Mouse (Mus musculus) midbrain, embryonic 16.5 days (tissue): ENCODE results near the gene Il27. TPM values are rescaled to one million over a fixed set of nuclear protein-coding genes. Genes with fewer than 3 reads are reported as not detected.
"Not testable (repeated sequence)": the region's sequence is repeated elsewhere in the genome, so short reads cannot be mapped to it uniquely, and the experiment has no call there.

ENCODE experiments used
- ATAC-seq: fragments of 200-750 bp; cut with Nextera tagmentation; 2 replicates; pipeline ENCODE4 v1.8.0; 2017; ENCODE audit warnings: moderate TSS enrichment
- H3K27ac ChIP-seq: fragments of 300-500 bp; sonication (generic); 2 replicates; pipeline ENCODE4 v1.5.1; 2014; ENCODE audit warnings: mild to moderate bottlenecking, low read length, mixed read lengths
- H3K27me3 ChIP-seq: fragments of 300-500 bp; sonication (generic); 2 replicates; pipeline ENCODE4 v1.6.1; 2014; ENCODE audit warnings: low read depth, low read length, mixed read lengths; ENCODE audit not compliant: control insufficient read depth, insufficient read depth
- H3K36me3 ChIP-seq: fragments of 300-500 bp; sonication (generic); 2 replicates; pipeline ENCODE4 v1.6.1; 2014; ENCODE audit warnings: mild to moderate bottlenecking, low read length, moderate library complexity, mixed read lengths; ENCODE audit not compliant: control insufficient read depth, insufficient read depth
- H3K4me1 ChIP-seq: fragments of 300-500 bp; sonication (generic); 2 replicates; pipeline ENCODE4 v1.6.1; 2014; ENCODE audit warnings: mild to moderate bottlenecking, low read length, mixed read lengths; ENCODE audit not compliant: control insufficient read depth, insufficient read depth
- H3K4me2 ChIP-seq: fragments of 300-500 bp; sonication (generic); 2 replicates; pipeline ENCODE4 v1.6.1; 2014; ENCODE audit warnings: mild to moderate bottlenecking, low read length, mixed read lengths
- H3K4me3 ChIP-seq: fragments of 300-500 bp; sonication (generic); 2 replicates; pipeline ENCODE4 v1.5.1; 2014; ENCODE audit warnings: low read depth, mild to moderate bottlenecking, low read length, moderate library complexity, mixed read lengths
- H3K9ac ChIP-seq: fragments of 300-500 bp; sonication (generic); 2 replicates; pipeline ENCODE4 v1.6.1; 2014; ENCODE audit warnings: low read depth, low read length, mixed read lengths
- H3K9me3 ChIP-seq: fragments of 300-500 bp; sonication (generic); replicated peaks from 2 replicates; pipeline ENCODE4 v1.6.1; 2014; ENCODE audit warnings: mild to moderate bottlenecking, low read length, mixed read lengths; ENCODE audit not compliant: control insufficient read depth, poor library complexity, severe bottlenecking
- WGBS: fragments of 180-500 bp; shearing (Covaris S2); extraction: QIAGEN DNeasy Blood & Tissue Kit; methylation state at CpG from one replicate; pipeline ENCODE4 v1.1.7; 2014; 5-methylcytosine and 5-hydroxymethylcytosine counted together
- polyA plus RNA-seq: library from polyadenylated mRNA; unstranded; fragments of >200 nt; fragmentation: Nextera tagmentation; extraction: Ambion mirVana; gene quantifications from 2 replicates; pipeline ENCODE4 v1.2.1, GENCODE M21; 2015

Il27 gene
- polyA plus RNA-seq: not detected in 2 replicates

DNA sequence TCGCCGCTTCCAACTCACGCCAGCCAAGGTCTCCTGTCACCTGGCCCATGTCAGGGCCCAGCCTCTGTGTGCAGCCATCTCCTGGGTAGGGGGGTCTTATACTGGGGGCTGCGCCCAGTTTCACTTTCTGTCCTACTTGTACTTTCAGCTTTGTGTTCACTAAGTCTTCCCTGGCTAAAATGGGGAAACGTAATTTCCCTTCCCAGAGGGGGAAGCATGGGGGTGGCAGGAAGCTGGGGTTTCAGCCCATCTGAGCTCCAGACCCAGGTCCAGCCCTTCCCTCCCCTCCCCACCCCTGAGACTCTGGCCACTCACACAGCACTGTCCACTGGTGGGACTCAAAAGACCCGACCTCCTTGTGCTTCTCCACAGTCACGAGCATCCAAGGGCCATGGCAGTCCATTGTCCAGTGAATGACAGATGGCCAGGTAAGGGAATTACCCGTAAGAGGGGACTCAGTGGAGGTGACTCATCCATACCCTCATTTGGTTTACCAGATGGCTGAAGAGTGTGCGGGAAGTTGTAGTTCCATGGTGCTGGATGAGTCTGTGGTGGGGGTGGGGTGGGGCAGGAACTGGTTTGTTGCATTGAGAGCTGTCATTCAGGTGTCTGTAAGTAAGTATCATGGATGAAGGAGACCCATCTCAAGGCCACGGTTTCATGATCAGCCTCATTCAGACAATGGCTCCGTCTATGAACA is at the start of gene Il27:
Il27 (minus strand) TSS at position 80 of the 700 bp plus-strand sequence.
- Histone ChIP-seq H3K9ac (no peak within 1 kb of the TSS), H3K9me3 (no peaks in the 10 kb centered on the region), H3K4me3 (no peak within 1 kb of the TSS), H3K4me1 (no peaks in the 10 kb centered on the region), H3K4me2 (no peak within 1 kb of the TSS), H3K27ac (no peak within 1 kb of the TSS), H3K36me3 (no peaks in the 10 kb centered on the region), H3K27me3 (no peaks in the 10 kb centered on the region)
- WGBS: 78% methylated on average over 11 of the region's 11 CpGs
- ATAC-seq: no peak

DNA sequence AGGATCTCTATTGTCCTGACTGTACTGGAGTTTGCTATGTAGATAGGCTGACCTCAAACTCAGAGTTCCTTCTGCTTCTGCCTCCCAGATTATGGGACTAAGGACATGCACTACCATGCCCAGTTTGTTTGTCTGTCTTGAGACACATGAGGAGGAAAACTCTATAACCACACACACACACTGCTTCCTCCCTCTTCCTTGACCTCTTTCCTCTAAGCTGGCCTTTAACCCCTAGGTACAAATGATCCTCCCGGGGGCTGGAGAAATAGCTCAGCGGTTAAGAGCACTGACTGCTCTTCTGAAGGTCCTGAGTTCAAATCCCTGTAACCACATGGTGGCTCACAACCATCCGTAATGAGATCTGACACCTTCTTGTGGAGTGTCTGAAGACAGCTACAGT is 49.6 kb upstream of the Il27 start:
- no peak overlapping the region for H3K4me2 ChIP-seq
- no peak overlapping the region for H3K9ac ChIP-seq
- H3K4me3 ChIP-seq: no peak overlapping the region
- H3K36me3 ChIP-seq: no peaks in the 10 kb centered on the region
- H3K4me1 ChIP-seq: peaks cover 3% of the 10 kb centered on the region; the same call in 1 of the 2 replicates
- no peaks in the 10 kb centered on the region for H3K27me3 ChIP-seq
- ATAC-seq: no peak
- H3K27ac ChIP-seq: no peak overlapping the region
- H3K9me3 ChIP-seq: no peaks in the 10 kb centered on the region
- WGBS: 72% methylated on average over 3 of the region's 3 CpGs

DNA sequence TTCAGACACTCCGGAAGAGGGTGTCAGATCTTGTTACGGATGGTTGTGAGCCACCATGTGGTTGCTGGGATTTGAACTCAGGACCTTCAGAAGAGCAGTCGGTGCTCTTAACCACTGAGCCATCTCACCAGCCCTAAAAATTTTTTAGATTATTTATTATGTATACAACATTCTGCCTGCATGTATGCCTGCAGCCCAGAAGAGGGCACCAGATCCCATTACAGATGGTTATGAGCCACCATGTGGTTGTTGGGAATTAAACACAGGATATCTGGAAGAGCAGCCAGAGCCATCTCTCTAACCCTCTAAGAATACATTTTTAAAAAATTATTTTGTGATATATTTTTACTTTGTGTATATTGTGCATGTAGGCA is 48.5 kb upstream of the Il27 start:
- H3K4me2 ChIP-seq, H3K9ac ChIP-seq, H3K27me3 ChIP-seq, H3K4me1 ChIP-seq, ATAC-seq, H3K36me3 ChIP-seq, H3K9me3 ChIP-seq, H3K27ac ChIP-seq, H3K4me3 ChIP-seq: not testable (repeated sequence)
- WGBS: 71% methylated on average over 2 of the region's 3 CpGs

DNA sequence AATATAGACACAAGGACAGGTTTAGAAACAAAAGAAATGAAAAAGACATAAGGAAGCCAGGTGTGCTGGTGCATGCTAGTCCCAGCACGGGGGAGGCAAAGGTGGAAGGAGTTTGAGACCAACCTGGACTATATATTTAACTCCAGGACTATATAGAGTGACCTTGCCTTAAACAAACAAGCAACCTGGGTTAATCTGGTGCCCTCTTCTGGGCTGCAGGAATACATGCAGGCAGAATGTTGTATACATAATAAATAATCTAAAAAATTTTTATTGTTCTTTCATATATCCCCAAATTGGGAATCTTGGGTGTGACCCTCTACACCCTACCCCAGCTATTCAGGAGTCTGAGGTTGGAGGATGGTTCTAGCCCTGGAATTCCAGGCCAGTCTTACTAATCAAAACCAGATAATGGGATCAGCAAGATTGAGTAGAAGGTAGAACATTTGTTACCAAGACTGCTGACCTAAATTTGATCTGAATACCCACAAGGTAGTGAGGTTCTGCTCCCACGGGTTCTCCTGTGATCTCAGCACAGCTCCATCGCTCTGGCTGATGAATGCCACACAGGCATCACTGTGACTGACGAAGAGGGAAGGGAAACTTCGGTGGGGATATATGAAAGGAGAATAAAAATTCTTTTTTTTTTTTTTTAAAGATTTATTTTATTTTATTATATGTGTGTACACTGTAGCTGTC is 48.0 kb upstream of the Il27 start:
- Histone ChIP-seq H3K27me3 (no peaks in the 10 kb centered on the region), H3K9me3 (no peaks in the 10 kb centered on the region), H3K36me3 (no peaks in the 10 kb centered on the region), H3K4me2 (no peak overlapping the region), H3K27ac (no peak overlapping the region), H3K4me3 (no peak overlapping the region), H3K9ac (no peak overlapping the region), H3K4me1 (no peaks in the 10 kb centered on the region)
- 69% methylated on average over 5 of the region's 5 CpGs for whole genome bisulfite sequencing
- no peak for ATAC-seq

DNA sequence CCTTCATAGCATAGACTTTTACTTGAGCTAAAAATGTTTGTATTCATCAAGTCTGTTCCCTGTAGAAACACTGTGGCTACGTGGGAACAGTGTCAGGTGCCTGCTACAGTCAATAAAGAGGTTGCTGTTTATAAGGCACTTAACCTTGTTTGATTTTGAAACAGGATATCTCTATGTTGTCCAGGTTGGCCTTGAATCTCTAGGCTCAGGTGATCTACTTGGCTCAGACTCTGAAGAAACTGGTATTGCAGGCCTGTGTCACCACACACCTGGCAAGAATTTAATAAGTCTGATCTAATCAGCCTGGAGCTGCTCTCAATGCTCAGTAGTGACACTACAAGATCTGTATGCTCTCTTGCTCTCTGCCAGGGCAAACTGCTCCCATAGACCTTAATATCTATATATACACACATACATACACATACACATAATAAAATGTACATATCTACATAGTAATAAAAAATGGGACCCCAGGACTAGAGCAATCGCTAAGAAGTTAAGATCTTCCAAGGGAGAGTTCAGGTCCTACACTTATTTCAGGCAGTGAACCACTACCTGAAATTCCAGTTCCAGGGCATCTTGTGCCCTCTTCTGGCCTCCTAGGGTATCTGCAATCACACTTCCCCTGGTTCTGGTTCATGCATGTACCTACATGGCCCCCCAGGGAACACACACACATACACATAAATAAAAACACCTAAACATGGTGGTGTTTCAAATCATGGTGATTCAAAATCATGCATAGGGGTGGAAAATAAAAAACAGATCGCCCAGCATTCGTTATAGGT is 42.2 kb upstream of the Il27 start:
- ATAC-seq: no peak

DNA sequence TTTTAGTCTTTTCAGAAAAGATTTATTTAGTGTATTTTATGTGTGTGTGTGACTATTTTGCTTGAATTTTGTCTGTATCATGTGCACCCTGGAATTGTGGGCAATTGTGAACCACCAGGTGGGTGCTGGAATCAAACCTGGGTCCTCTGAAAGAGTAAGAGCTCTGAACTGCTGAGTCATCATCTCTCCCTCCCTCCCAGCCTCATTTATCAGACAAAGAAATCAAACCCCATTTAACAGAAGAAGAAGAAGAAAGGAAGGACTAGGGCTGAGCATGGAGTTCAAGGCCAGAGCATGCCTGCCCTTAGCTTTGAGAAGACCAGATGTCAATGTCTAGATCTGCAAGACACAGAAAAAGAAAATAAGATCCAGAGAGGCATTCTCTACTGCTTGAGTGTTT is 40.6 kb upstream of the Il27 start:
- no peak overlapping the region for H3K4me3 ChIP-seq
- H3K9me3 ChIP-seq: no peaks in the 10 kb centered on the region
- no peak for ATAC-seq

More for the DNA sequence above, 42.2 kb upstream of the Il27 start:
- Histone ChIP-seq H3K27ac (no peak overlapping the region), H3K36me3 (no peaks in the 10 kb centered on the region), H3K9ac (no peak overlapping the region), H3K27me3 (no peaks in the 10 kb centered on the region), H3K9me3 (no peaks in the 10 kb centered on the region), H3K4me2 (no peak overlapping the region), H3K4me1 (no peaks in the 10 kb centered on the region), H3K4me3 (no peak overlapping the region)
- WGBS: 17% methylated on average over 4 of the region's 4 CpGs

DNA sequence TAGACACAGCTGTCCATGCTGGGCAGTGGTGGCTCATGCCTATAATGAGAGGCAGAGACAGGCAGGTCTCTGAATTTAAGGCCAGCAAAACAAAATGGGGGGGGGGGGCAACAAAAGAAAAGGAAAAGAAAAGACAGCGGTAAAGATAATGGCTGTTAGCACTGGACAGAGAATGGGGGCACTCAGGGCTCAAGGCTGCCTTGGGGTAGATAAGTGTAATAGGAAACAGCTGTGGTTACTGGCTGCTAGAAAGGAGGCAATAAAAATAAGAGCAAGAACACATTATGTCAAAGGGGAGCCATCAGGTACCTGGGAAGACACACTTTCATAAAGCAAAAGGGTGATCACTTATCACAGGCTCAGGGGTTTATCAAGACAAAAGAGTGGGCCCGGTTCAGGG is 37.7 kb upstream of the Il27 start:
- H3K4me1 ChIP-seq: no peaks in the 10 kb centered on the region
- H3K9ac ChIP-seq: no peak overlapping the region
- no peak overlapping the region for H3K4me3 ChIP-seq
- no peak overlapping the region for H3K4me2 ChIP-seq
- 93% methylated on average over 2 of the region's 2 CpGs for WGBS
- H3K27me3 ChIP-seq: no peaks in the 10 kb centered on the region
- ATAC-seq: no peak
- no peaks in the 10 kb centered on the region for H3K9me3 ChIP-seq
- no peak overlapping the region for H3K27ac ChIP-seq
- no peaks in the 10 kb centered on the region for H3K36me3 ChIP-seq

More for the DNA sequence above, 40.6 kb upstream of the Il27 start:
- Histone ChIP-seq H3K27me3 (no peaks in the 10 kb centered on the region), H3K27ac (no peak overlapping the region), H3K4me2 (no peak overlapping the region), H3K9ac (no peak overlapping the region), H3K4me1 (no peaks in the 10 kb centered on the region), H3K36me3 (no peaks in the 10 kb centered on the region)

DNA sequence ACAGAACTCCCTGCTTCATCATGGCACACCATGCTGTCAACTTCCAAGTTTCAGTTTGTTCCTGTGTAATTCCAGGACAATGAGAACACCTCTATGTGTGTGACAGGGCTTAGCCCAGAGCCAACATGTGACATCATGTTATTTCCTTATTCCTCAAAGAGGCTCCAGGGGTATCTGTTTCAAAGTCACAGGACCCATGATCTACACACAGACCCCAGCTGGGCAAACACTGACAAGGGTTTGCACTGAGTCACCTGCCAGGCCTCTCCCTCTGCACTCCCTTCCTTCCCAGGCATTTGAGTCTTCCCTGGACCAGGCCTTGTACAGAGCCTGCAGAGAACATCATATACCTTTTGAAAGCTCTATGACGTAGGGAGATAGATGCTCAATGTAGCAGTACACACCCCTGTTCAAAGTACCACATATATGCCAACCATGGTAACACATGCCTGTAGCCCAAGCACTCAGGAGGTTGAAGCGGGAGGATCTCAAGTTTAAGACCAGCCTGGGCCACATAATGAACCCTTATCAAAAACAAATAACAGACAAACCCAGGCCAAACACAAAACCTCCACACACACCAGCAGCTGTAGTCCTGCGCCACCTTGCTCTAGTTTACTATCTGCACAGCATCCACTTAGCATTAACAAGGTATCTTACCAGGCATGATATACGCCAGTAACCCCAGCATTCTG is 36.2 kb upstream of the Il27 start, which contains the start of gene Nupr1:
Nupr1 (minus strand) TSS at position 38 of the 695 bp plus-strand sequence.
- WGBS: 89% methylated on average over 4 of the region's 4 CpGs
- Histone ChIP-seq H3K9me3 (no peaks in the 10 kb centered on the region), H3K4me2 (no peak within 1 kb of the TSS), H3K27ac (no peak within 1 kb of the TSS), H3K4me1 (no peaks in the 10 kb centered on the region), H3K9ac (no peak within 1 kb of the TSS), H3K4me3 (no peak within 1 kb of the TSS), H3K27me3 (no peaks in the 10 kb centered on the region), H3K36me3 (no peaks in the 10 kb centered on the region)
- ATAC-seq: no peak
